Mouse (Mus musculus) left cerebral cortex, postnatal 25 days (tissue): ENCODE results near the gene 1700037H04Rik. TPM values are rescaled to one million over a fixed set of nuclear protein-coding genes. Genes with fewer than 3 reads are reported as not detected.
A peak's percentile ranks its signal among the peaks of the same experiment; 100 is the strongest.

Experiments
- DNase-seq, 2 experiments: peaks; one replicate each; pipeline ENCODE4 v3.0.0; 2022; ENCODE audit warnings: low spot score in 2 of 2, mixed read lengths in 1 of 2
- intact Hi-C: fragments of 180-260 bp; cut with DNase I; formaldehyde crosslinking; loops from one replicate; pipeline ENCODE4 v1.15.1; 2025
- total RNA-seq, 2 experiments: library from RNA; stranded (reverse); gene quantifications; 2 replicates each; pipeline ENCODE4 v1.2.3; 2021

1700037H04Rik gene
- total RNA-seq, 2 experiments from 2014 or later = 71.7 to 75.8 TPM

GRCm38 (mm10) chr2:131152166-131152730 is 7.6 kb downstream of the 1700037H04Rik start:
- DNase-seq = no peak
- intact Hi-C loops = no loop called here

- intact Hi-C loops = no loop called here
- no peak for DNase-seq
These were observed 10.7 kb downstream of the 1700037H04Rik start for GRCm38 (mm10) chr2:131149254-131149578.

- intact Hi-C loops = no loop called here
These were observed 11.3 kb downstream of the 1700037H04Rik start for GRCm38 (mm10) chr2:131148353-131149253.

GRCm38 (mm10) chr2:131147043-131147365 is 12.9 kb downstream of the 1700037H04Rik start:
- DNase-seq = no peak
- intact Hi-C loops = no loop called here

More at GRCm38 (mm10) chr2:131148353-131149253, 11.3 kb downstream of the 1700037H04Rik start:
- no peak for DNase-seq

DNA sequence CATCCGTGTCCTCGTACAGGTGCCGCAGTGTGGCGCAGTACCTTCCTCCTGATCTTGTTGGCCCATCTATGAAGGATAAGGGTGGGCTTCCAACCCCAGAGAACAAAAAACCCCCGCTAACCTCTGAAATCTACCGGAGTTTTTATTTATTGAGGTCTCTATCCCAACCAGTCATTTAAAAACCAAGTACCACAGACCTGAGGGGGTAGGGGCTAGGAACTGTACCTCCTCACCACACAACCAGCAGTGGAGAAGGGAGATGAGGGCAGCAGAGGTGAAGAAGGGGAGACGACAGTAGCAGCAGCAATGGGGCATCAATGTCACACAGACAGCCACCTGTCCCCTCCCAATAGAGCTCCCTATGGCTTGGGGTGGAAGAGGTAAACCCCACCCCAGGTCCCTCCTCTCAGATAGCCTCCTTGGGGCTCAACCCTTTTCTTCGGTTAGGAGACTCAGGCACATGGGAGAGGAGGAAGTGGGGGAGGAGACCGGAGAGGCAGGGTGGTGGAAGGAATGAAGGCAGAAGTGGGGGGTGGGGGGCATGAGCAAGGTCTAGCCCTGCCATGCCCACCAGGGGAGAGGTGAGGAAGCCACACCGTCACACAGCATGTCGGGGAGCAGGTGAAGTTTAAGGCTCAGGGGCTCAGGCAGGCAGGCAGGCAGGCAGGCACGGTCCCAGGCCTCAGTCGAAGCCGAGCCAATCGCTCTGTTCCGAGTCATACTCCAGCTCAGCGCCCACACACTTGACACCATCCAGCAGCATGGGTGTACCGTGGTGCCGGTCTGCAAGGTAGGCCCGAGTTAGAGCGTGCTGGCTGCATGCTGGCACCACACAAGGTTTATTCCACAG is 13.5 kb downstream of the 1700037H04Rik start:
- DNase-seq = peak in 1 of 2 experiments; percentile 40
- intact Hi-C loops = no loop called here

DNA sequence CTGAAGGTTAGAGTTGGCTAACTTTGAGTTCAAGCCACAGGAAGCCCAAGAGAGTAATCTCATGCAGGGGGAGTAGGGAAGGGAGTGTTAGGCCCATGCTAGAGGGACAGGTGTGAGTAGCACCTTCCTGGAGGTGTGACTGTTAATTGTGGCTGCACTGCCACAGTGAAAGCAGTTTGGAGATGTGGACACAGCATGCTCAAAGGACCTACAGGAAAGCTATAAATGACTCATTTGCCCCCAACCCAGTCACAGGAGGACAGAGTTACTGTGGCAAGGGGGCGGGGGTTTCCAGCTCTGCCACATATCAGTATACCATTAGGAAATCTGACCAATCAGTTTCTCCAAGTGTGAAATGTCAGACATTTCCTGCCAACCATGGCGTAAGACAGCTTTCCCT is 14.3 kb downstream of the 1700037H04Rik start:
- no peak for DNase-seq
- intact Hi-C loops = no loop called here

DNA sequence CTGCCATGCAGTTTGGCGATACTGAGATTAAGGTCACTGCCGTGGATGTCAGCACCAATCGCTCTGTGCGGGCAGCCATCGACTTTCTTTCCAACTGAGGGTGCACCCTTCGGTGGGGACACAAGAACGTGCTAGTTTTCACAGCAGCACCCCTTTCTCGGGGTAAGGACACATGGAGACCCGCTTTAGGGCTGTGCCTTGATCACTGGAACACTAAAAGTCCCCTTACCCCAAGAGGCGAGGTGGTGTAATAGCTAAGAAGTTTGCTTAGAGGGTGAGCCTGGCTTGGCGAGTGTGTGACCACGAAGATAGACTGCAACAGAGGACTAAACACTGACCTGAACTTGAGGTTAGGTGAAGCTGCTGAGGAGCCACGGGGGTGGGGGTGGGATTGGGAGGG is 14.8 kb downstream of the 1700037H04Rik start:
- no peak for DNase-seq
- intact Hi-C loops = no loop called here

DNA sequence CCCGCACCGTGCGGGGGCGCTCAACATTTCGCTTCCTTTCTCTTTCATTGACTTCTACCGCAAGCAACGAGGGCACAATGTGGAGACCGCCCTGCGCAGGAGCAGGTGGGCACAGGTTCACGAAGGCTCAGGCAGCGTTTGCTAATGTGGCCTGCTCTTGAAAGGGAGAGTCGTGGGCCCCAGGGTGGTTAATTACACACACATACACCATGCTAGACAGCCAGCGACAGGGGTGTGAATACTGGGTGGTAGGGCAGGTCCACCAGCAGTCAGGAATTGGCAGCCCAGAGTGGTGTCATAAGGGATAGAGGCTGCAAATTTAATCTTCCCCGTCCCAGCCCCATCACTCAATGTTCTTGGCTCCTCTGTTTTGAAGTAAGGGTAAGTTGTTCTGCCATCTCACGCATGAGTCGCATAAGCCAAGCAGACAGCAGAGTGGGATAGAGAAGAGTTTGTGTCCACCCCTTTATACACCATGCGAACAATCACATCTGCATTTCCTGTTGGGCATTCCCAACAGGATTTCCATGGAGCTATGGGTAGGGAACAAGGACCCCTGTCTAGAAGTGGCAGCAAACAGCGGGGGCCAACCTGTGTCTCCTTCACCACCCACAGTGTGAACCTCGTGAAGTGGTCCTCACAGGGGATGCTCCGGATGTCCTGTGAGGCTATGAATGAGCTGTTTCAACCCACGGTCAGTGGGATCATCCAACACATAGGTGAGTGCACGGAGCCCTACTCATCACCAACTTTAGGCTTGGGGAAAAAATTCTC is 16.7 kb downstream of the 1700037H04Rik start:
- DNase-seq = no peak
- intact Hi-C loops = loop anchor here (5.0 kb wide), 1 partner anchor 46 kb away; no protein-coding TSS in a partner anchor

- peak; percentile 33 to 37 for DNase-seq
- intact Hi-C loops = loop anchor here (5.0 kb wide), 1 partner anchor 45 kb away; no protein-coding TSS in a partner anchor
These were observed 17.3 kb downstream of the 1700037H04Rik start for GRCm38 (mm10) chr2:131142592-131142991.

DNA sequence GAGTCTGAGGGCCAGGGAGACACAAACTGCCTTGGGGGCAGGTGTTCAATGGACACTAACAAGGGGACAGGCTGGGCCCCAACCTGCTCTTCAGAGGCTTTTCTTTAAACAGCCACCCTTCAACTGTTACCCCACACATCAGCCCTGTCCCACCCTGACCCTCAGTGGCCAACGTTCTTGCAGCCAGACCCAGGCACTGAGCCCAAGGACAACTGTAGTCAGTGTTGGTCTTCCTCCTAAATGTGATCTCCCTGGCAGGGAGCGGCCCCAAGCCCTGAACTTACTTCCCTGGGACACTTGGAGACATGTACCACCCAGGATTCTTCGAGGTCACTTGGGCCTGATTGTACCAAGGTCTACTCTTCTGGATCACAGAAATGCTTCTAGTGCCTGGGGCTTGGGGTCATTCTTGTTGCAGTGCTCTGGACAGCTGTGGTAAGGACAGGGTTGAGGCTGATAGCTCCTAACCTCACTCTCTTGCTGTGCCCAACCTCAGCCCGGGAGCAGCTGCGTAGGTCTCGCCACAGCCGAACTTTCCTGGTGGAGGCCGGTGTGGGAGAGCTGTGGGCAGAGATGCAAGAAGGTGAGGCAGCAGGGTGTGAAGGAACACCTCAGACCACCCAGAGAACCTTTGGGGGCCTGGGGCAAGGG is 18.4 kb downstream of the 1700037H04Rik start:
- intact Hi-C loops = loop anchor here (5.0 kb wide), 1 partner anchor 44 kb away; no protein-coding TSS in a partner anchor
- DNase-seq = no peak

GRCm38 (mm10) chr2:131140533-131140905 is 19.4 kb downstream of the 1700037H04Rik start:
- no peak for DNase-seq
- intact Hi-C loops = loop anchor here (5.0 kb wide), 1 partner anchor 43 kb away; no protein-coding TSS in a partner anchor

GRCm38 (mm10) chr2:131139886-131140532 is 19.9 kb downstream of the 1700037H04Rik start:
- no peak for DNase-seq
- intact Hi-C loops = loop anchor here (5.0 kb wide), 1 partner anchor 43 kb away; no protein-coding TSS in a partner anchor

GRCm38 (mm10) chr2:131139287-131139686 is 20.6 kb downstream of the 1700037H04Rik start:
- DNase-seq = no peak
- intact Hi-C loops = no loop called here

GRCm38 (mm10) chr2:131138760-131139159 is 21.1 kb downstream of the 1700037H04Rik start:
- DNase-seq = no peak
- intact Hi-C loops = no loop called here

GRCm38 (mm10) chr2:131138296-131138695 is 21.6 kb downstream of the 1700037H04Rik start:
- intact Hi-C loops = no loop called here
- no peak for DNase-seq

DNA sequence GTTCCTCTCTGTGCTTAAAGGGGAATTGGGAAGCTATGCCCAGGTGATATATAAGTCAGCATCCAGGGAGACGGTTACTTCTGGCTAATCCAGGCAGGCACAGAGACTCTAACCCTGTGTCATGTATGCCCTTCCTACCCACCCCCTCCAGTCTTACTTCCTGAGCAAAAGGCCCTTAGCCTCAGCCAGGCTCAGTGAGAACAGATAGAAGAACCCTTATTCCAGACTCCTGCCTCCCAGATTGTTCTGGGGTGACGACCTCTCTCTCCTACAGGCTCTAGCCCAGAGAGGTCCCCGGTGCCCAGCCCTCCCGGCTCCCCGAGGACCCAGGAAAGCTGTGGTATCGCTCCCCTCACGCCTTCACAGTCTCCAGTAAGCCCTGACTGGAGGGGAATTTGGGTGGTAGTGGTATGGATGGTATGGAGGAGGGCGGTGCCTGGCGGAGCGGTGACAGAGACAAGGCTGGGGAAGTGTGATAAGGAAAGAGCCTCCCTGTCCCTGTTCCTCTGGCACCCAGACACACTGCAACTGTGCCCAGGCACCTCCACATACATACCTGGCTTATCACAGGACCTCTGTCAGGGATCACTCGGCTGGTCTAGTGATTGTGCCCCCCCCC is 24.3 kb downstream of the 1700037H04Rik start:
- intact Hi-C loops = no loop called here
- DNase-seq = no peak

DNA sequence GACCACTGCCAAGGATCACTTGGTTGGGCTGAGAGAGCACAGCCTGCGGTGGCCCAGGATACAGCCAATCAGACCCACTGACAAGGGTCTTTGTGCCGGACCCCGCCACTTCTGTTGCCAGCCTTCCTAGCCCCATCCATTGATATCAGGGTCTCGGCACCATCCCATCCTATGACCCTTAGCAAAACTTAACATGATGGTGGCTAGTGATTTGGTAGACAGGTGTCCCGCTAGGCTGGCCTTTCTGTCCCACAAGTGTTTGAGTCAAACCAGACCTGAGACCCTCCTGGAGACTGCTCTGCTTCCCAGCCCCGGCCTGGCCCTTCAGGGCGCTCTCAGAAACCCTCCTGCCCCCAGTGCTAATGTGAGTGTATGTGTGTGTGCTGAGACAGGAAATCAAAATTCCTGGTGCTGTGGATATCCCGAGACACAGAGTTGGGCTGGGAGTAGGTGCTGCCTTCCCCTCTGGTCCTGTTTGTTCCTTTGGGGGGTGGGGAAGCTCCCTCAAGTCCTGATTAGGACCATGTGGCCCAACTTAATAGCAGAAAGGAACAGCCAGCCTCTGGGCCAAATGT is 25.0 kb downstream of the 1700037H04Rik start:
- DNase-seq = no peak
- intact Hi-C loops = no loop called here

DNA sequence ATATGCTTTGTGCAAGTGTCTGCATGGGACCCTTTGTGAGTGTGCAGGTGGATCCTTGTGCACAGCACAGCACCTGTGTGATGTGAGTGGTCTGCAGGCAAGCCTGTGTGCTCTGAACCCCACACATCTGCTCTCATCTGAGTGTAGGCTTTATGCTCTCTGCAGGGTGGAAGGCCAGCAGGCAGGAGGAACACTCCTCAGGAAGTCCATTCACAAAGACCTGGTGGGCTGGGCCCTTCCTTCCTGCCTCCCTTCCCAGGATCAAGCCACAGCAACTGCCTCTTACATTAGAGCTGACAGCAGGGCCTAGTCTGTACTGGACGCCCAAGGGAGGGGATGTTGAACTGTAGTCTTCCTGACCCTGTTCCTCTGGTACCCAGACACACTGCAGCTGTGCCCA is 25.5 kb downstream of the 1700037H04Rik start:
- no peak for DNase-seq
- intact Hi-C loops = no loop called here
